Mouse (Mus musculus) cerebellum, postnatal 36 days (tissue): ENCODE measurements around the gene Zfp853.

Source experiments
- DNase-seq, 2 experiments: peaks; one replicate each; pipeline ENCODE4 v3.0.0; 2021 to 2022; ENCODE audit warnings: mixed read lengths in 2 of 2

Zfp853 gene

GRCm38 (mm10) chr5:143252039-143252438, 41.4 kb downstream of the Zfp853 start:
- DNase-seq, result no peak

GRCm38 (mm10) chr5:143244926-143245325, 48.5 kb downstream of the Zfp853 start:
- DNase-seq, result no peak
